Mouse (Mus musculus) embryo, embryonic 11 days (tissue): ENCODE measurements around the gene Frmd4b.

Experiments
- DNase-seq: peaks from one replicate; pipeline ENCODE4 v3.0.0-alpha.2; 2015

The Frmd4b gene

DNA sequence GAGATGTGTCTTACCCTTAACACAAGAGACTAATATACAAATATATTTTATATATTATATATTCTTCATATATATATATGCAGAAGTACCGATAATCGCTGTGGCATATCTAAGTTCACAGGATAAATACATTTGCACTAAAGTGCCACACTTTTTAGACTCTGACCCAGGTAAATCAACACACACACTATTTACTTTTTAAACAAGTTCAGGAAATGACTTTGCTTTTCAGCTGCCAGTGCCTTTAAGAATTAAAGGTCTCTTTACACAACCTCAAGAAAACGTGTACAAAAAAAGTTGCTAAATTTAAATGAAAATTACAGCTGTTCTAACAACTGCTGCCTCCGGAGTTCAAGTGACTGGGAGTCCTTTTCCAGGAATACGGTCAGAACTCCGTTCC lies 264.0 kb downstream of the Frmd4b start:
- DNase-seq, result no peak

DNA sequence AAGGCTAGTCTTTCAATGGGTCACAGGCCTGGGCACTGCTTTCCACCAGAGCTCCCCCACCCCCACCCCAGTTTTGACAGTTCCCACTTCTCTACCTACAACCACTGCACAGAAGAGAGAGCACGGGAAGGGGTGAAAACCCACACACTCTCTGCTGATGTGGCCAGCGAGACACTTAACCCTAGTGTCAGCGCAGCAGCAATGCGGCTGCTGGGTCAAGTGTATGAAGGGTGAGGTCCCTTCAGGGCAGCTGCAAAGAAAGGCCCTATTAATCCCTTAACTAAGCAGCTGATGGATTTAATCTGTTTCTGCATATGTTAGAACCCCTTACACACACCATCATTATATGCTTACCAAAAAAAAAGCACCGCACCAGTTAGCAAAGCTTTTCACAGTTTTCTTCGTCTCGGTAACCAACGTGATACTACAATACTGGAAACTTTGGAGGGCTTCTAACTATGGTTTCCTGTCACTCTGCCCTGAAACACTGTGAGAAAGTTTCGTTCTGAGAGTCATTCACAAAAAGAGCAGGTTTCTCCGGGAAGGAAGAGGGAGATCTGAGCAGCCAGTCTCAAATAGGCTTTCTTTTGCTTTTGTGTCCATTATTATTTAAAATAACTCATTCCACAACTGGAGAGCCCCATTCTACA lies 264.7 kb downstream of the Frmd4b start:
- DNase-seq, result peak; percentile 53

DNA sequence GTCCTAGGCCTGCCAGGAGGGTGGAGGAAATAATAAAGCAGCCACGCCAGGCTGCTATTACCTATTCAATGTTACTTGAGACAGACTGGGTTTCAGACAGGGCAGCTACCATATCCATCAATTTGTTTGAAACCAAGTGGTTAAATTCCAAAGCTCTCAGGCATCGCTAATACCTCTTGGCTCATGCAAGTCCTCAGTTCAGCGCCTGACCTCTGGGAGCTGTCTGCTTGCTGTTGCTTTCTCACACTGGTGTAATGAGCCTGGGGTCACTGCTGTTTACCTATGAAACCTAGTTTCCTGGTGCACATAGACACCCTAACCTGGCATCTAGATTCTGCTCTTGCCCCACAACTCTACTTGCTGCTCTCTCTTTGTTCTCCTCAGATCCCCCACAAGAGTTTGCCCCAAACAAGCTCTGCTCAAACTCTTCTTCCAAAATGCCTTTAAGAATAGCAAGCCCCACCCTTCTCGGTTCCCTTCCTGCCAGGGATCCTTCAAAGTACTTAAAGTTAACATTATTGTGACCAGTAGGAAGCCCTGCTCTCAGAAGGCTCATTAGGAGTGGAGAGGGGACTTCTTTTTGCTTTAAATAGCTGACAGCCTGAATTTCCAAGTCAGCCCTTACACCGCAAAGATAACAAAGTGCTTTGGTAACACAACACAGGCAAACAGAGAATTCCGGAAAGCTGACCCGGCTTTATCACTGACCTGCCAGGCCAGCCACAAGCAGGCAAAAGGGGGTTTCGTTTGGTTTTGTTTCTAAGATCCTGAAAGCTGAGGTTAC lies 267.8 kb downstream of the Frmd4b start:
- peak; percentile 39 for DNase-seq

DNA sequence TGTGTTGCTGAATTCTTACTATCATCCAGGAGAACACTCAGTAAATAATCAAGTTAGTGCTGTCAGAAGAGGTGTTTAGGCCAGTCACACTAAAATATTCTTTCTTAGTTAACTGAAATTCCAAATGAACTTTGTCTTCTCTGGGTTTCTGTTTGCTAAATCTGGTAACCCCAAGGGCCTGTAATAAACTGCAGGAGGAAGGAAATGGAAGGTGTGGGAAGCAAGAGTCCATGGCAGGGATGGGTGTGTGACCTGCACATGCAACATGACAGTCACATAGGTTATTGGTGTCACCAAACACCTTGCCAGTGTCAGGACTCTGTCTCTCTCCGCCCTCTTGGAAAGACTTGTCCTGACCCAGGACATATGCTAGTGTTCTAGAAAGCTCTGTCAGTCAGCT lies 270.4 kb downstream of the Frmd4b start:
- no peak for DNase-seq

DNA sequence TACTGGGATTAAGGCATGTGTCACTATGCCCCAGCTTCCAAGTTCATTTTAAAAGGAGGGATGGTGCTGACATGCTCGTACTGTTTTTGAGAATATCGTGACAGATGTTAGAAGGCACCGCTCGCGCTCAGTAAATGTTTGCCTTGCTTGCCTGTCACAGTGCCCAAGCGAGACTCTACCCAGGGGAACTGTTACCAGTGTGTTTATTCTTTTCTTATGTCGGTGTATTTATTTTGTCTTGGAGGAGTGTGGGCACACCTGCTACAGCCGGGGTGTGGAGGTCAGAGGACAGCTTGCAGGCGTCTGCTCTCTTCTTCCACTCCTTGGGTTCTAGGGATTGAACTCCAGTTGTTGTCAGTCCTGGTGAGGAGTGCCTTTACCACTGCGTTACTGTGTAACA lies 270.8 kb downstream of the Frmd4b start:
- no peak for DNase-seq

DNA sequence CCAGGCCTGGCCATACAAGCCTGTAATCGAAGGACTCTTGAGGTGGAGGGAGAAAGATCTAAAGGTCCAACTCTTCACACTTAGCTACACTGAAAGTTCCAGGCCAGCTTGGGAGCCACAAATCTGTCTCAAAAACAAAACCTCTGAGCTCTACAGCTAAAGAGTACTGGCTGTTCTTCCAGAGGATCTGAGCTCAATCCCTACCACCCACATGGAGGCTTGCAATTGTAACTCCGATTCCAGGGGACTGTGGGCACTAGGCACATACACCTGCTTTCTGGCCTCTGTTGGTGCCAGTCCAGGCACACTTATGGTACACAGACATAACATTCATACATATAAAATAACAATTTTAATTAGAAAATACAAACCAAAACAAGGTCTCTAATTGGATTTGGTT lies 271.4 kb downstream of the Frmd4b start:
- DNase-seq, result no peak

DNA sequence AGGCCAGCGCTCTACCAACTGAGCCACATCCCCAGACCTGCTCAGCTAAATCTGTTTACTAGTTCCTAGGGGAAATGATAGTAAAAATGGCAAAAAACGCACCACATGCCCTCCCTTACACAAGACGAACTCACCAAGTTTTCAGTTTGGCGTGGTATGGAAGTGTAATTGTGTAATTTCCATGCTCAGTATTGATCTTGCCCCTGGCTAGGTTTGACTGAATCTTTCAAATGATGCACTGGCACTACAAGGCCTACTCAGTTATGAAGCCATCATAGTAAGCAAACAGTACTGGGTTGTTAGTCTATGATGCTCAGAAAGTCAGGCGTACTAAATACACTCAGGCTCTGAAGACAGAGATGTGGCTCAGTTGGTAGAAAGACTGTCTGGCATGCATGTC lies 275.2 kb downstream of the Frmd4b start:
- no peak for DNase-seq

DNA sequence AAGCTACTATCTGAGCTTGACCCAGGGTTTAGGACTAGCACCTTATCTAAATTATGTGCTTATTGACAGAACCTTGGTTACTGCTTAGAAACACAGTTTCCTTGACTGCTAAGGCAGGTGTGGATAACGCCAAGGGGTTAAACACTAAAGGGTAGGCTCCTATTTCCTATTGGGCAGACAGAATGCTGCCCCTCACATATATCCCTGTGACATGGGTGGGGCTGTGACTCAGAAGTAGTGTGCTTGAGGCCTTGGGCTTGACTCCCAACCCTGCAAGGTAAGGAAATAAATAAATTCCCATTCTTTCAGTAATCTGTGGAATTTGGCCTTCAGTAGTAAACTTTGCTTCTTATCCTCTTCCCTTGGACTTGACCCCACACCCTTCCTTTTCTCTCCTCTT lies 275.7 kb downstream of the Frmd4b start:
- no peak for DNase-seq

DNA sequence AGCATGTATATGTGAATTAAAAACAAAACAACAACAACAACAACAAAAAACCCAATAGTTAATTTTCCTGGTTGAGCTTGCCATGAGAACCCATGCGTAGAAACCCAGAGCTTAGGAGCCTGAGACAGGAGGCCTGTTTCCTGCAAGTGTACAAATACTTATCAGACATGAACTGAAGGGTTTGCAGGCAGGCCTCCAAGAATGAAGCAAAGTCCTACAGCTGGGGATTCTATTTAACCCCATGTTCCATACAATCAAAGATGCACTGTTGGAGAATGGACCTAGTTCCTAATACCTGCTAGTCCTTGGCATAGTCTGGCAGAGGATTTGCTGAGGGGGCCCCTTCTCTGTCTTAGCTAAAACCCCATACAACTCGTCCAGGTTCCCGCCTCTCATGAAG lies 276.2 kb downstream of the Frmd4b start:
- DNase-seq, result no peak

DNA sequence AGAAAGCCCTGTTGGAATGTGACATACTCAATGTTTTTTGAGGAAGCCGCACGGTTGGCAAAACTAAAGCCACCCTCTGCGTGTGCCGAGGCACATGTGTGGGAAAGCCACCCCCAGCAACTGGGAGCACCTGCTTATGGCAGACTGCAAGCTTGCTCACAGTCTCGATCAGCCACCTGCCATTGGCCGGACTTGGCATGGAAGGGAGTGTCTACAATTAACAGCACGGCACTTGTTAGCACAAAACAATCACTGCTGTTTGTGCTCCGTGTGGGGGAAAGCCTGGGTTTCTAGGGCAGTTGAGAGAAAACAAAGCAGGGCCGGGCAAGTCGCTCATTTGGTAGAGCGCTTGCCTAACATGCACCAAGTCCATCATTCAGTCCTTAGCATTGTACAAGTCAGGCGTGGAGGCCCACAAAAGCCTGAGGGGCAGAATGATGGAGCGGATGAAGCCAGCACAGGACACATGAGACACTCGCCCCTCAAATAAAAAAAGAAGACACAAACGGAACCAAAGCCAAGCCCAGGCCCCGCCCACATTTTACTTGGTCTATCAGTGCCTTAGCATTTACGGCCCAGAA lies 277.0 kb downstream of the Frmd4b start:
- no peak for DNase-seq

DNA sequence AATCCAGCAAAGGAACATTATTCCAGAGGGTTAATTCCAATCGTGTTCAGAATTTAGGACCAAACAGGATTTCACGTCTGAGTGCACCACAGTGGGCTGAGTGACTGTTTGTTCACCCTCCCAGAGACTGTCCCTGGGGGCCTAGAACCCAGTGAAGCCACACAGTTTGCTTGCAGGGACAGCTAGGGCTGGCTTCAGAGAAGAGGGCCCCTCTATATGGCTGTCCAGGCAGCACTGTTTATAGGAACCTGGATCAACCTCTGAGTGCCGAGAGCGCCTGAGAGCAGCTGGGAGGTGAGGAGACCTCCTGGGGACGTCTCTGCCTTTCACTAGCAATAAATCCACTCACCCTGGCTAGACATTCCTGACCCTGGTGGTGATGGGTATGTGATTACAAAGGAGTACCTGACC lies 278.1 kb downstream of the Frmd4b start:
- no peak for DNase-seq

DNA sequence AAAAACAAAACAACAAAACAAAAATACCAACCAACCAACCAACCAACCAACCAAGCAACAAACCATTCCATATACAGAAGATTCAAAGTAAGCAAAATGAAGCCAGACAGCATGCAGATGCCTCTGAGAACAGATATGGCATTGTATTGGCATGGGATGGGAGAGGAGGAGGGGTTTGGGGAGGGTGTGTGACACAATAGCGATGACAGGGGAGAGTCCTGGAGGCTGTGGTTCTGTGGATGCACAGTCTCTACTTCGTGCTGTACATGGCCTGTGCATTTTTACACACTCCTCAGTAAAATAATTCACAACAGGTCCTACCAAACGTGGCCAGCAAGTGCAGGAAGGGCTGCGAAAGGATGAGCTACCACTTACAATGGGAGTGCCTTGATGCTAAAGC lies 278.5 kb downstream of the Frmd4b start:
- DNase-seq, result no peak

DNA sequence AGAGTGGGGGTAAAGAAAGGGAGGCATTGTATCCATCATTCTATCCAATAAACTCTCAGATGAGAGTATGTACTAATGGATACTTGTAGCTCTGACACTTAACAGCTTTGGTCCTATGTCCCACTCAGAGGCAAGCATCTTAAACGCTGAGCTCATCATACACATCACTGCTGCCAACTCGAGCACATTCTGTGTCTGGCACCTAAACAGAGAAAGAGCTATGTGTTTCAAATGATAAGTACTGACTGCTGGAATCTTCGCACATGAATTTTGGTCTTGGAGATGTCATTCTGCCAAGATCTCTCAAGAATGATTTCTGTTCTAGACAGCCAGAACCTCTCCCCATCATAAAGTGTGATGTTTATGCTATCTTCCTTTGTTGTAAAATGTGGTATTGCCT lies 284.0 kb downstream of the Frmd4b start:
- DNase-seq, result no peak

DNA sequence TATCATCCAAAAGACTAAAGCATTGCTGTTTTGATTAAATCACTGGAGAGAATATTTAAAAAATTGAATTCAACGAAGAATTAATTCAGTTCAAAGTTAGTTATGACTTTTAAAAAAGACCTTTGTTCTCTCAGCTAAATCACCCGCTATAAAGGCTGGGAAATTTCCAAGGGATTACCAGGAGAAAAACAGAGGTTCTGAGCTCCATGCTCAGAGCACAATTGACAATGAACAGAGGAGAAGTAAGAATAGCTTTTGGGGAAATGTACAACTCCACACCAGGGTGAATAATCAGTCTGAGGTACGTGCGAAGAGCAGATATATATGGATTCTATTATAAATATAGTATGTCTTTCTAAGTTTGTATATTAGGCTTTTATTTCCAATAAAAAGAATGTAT lies 293.4 kb downstream of the Frmd4b start:
- no peak for DNase-seq

DNA sequence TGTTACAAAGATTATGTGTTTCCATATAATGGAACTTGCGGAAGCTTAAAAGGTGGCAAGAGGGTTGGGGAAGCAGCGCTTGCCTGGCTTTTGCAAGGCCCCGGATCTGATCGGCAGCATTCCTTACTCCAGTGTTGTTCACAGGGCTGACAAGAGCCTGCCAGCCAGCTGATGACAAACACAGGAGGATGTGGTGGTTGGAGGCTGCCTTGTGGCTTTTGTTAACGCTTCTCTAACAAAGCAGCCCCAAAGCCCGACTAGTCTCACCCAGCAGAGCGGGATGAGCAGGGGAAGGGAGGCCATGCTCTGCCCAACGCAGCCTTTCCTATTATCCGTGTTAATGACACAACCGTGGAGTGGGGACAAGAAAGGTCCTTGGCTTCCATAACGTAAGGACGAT lies 295.2 kb downstream of the Frmd4b start:
- DNase-seq, result no peak

DNA sequence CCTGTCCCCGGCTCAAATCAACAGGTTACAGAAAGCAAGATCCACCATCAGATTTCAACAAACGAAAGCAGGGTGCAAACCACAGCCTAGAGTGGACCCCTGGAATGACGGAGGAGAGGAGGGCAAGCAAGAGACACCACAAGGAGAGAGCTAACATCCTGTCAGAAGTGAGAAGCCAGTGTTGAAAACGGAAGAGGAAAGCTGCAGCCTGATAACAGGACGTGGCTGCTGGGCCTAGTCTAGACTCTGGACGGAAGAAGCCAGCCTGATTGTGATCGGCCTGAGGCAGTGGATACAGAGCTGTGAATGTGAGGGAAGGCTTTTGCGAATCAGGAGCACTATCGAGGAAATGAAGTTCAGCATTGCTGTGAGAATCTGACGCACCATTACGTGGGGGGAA lies 296.2 kb downstream of the Frmd4b start:
- DNase-seq, result no peak

DNA sequence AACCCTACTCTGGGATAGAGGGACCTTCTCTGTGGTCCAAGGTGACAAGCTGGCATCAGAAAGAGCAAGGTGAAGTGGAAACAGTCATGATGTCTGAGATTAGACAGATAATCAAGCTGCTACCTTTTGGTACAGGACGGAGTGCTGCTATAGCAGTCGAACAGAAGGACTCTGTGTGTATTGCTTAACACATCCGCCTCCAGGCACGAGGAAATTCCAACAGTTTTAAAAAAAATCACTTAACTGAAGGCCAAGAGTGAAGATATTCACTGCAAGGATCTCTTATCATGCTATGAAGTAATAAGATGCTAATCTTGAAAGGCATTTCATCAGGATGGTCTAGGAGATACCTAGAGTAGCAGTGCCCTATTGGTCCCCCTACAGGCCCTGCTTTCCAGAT lies 298.3 kb downstream of the Frmd4b start:
- DNase-seq, result no peak

DNA sequence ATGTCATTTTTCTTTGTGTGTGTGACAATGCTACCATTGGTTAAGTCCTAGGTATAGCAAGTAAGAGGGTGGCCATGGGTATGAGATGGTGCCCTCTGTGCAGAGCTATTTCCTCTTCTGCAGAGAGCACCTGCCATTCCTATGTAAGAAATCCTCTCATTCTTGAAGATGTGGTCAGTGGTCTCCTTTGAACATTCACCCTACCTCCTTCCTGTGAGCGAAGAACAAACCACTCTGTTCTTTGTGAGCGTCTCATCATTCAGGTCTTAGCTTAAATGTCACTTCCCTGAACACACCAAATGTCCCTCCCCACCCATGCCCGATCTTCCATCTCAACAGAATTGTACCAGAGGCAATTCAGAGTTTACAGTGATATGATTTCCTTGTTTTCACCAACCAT lies 299.4 kb downstream of the Frmd4b start:
- DNase-seq, result no peak

DNA sequence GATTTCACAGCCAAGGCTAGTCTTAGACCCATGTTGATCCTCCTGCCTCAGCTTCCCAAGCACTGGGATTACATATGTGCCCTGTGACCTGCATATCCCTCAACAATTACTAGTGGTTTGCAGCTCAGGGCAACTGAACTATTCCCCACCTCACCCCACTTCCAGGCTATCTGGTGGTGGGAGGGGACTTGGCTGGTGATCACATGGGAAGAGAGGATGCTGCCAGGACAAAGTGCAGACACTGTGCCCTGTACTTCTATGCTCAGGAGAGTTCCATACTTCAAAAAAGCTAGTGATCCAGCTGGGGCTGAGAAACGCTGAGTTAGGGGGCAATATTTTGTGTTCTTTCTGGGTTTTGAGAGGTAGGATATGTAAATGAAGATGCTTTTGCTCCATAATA lies 300.6 kb downstream of the Frmd4b start:
- no peak for DNase-seq

DNA sequence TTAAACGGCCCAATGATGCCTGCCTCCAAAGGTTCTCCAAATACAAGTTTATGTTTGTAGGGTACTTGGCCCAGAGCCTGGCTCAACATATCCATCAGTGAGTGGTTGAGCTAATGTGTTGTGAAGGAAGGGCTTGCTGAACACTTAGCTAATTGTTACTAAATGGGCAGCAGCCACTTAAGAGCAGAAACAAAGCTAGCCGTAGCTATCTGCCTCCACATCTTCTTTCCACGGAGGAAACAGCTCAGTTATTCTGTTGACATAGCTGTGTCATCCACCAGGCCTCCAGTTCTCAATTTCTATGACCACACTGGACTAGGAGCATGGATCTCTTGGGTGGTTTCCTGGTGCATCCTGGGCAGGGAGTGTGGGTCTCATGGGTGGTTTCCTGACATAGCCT lies 302.0 kb downstream of the Frmd4b start:
- no peak for DNase-seq

DNA sequence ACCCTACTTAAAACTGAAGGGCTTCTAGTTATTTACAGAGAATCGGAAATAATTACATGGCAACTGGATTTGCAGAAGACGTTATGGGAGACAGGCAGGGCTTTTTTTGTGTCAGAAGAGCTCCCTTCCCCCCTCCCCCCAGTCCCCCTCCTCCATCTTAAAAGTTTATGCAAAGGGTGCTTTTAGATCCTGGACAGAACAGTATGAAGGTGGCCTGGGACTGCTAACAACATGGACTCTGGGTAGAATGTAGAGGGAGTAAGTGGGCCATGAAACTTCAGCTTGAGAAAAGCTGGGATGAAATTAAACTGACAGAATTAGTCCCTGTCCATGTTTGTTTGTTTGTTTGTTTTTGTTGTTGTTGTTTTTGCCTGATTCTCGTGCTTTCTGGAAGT lies 304.8 kb downstream of the Frmd4b start:
- DNase-seq, result no peak

DNA sequence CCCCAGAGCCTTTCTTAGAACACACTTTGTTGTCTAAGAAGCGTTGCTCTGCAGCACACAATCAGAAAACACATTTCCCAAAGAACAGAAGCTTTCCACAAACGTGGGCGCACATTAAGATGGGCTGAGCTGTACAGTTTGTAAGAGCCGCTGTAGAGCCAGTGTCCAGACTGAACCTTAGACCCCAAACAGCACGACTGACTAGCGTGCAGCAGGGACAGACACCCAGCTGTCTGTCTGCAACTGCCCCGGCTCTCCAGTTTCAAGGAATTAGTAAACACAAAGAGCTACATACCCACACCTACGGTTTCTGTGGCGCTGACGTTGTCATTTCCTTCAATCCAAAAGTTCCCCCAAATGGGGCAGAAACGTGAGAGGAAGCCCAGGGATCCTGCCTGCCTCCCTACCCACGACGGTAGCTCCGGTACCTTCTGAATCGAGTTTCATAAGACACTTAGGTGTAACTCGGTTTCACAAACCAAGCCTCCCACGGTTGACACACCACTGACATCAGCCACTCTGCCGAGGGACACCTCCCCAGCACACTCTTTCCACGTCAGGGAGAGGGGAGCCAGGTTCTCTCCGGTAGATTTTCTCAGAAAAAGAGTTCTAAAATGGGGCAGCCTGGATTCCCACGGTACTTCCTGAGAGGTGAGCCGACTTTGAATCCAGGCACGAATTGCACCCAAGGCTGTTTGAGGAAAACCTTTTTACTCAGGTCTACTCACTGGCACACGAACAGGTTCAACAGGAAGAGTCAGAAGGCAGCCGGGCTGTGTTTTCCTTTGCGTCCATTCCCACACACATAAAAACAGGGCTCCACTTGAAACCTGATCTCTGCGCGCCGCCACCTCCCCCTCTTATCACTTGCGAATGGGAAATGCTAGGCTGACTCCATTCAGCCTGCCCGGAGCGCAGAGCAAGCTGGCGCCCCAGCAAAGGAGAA lies 305.5 kb downstream of the Frmd4b start:
- DNase-seq, result peak; percentile 82

DNA sequence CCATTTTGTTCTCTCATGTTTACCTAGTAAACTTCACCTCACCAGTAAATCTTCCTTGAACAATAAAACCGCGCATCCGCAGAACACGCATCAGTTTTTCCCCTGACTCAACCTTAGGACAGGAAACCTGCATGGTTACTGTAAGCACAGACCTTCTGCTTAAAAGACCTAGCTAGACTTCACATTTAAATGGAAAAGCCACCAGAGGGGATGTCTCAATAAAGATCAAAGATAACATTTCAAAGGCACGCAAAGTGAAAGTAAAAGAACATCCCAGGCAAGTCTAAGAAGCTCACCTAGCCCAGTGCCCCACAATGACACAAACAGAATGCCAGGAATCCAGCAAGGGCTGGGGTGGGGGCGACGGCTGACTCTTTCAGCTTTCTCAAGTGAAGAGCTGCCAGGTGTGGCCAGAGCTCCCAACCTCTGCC lies 306.4 kb downstream of the Frmd4b start:
- peak; percentile 35 for DNase-seq
